33 mouse cellular contexts compared by ENCODE assay signal in the genomic region with DNA sequence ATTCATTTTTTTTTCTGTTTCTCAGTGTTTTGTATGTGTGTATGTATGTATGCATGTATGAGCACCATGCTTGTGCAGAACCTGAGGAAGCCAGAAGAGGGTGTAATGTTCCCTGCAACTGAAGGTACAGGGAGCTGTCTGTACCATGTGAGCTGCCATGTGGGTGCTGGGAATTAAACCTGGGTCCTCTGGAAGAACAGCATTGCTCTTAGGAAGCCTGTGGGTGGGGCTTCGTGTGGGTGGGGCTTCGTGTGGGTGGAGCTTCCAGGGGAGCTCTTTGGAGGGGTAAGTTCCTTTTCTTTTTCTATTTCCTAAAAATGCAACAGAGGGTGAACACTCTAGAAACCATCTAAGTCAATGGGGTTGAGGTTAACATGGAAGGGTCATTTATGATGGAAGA.
"Had no signal": no experiment of that assay in that cellular context is flagged by ENCODE, and none has a peak within 500 bp of the region (broad histone marks: within the 10 kb centered on the region; RNA-seq: fewer than 3 reads in every experiment).

No protein-coding gene starts in this region.

- H3K4me3 ChIP-seq: heart, embryonic 10.5 days; heart, embryonic 12.5 days; heart, embryonic 13.5 days; heart, embryonic 15.5 days; hindbrain, embryonic 10.5 days; hindbrain, embryonic 12.5 days; hindbrain, embryonic 13.5 days; hindbrain, embryonic 15.5 days; intestine, embryonic 15.5 days; kidney, embryonic 15.5 days; layer of hippocampus, adult 2 months had no signal

- DNase-seq: heart, postnatal 10 days; heart, postnatal 14 days; heart, postnatal 36 days; kidney, adult 11 months; kidney, adult 18-20 months; kidney, adult 2 months; kidney, adult 8-10 months; kidney, adult 9 months; kidney, postnatal 10 days; kidney, postnatal 14 days; kidney, postnatal 25 days; kidney, postnatal 36 days; kidney, postnatal 4 days; layer of hippocampus, adult 9-11 months; layer of hippocampus, postnatal 36 days had no signal

- H3K9ac ChIP-seq: heart, embryonic 12.5 days; heart, embryonic 13.5 days; heart, embryonic 15.5 days; hindbrain, embryonic 12.5 days; hindbrain, embryonic 13.5 days; hindbrain, embryonic 14.5 days; hindbrain, embryonic 15.5 days; intestine, embryonic 15.5 days; kidney, embryonic 15.5 days had no signal

- H3K36me3 ChIP-seq: heart, embryonic 10.5 days; heart, embryonic 12.5 days; heart, embryonic 13.5 days; heart, embryonic 15.5 days; hindbrain, embryonic 10.5 days; hindbrain, embryonic 12.5 days; hindbrain, embryonic 13.5 days; hindbrain, embryonic 15.5 days; intestine, embryonic 15.5 days; kidney, embryonic 15.5 days had no signal

- H3K9me3 ChIP-seq: heart, embryonic 10.5 days; heart, embryonic 13.5 days; heart, embryonic 15.5 days; hindbrain, embryonic 10.5 days; hindbrain, embryonic 12.5 days; hindbrain, embryonic 13.5 days; hindbrain, embryonic 15.5 days; intestine, embryonic 15.5 days; kidney, embryonic 15.5 days had no signal

- ATAC-seq: hindbrain, embryonic 16.5 days; hindbrain, postnatal 0 days; inflammation-experienced regulatory T-cells, adult 6 months; intestine, embryonic 15.5 days; intestine, embryonic 16.5 days; intestine, postnatal 0 days had no signal

- H3K27me3 ChIP-seq: heart, embryonic 12.5 days; heart, embryonic 13.5 days; heart, embryonic 15.5 days; hindbrain, embryonic 12.5 days; hindbrain, embryonic 13.5 days; hindbrain, embryonic 15.5 days; intestine, embryonic 15.5 days; kidney, embryonic 15.5 days had no signal

- H3K4me1 ChIP-seq: heart, embryonic 15.5 days; intestine, embryonic 15.5 days had no signal

- H3K27ac ChIP-seq: heart, embryonic 10.5 days; heart, embryonic 13.5 days; heart, embryonic 15.5 days; hindbrain, embryonic 10.5 days; hindbrain, embryonic 12.5 days; hindbrain, embryonic 13.5 days; hindbrain, embryonic 14.5 days; hindbrain, embryonic 15.5 days; hindbrain, postnatal 0 days; intestine, embryonic 15.5 days; layer of hippocampus, adult 2 months had no signal

- H3K4me2 ChIP-seq: heart, embryonic 11.5 days; heart, embryonic 12.5 days; heart, embryonic 13.5 days; heart, embryonic 15.5 days; hindbrain, embryonic 12.5 days; hindbrain, embryonic 13.5 days; hindbrain, embryonic 14.5 days; hindbrain, embryonic 15.5 days; intestine, embryonic 15.5 days; kidney, embryonic 15.5 days had no signal
